Mouse (Mus musculus) embryonic fibroblast, embryonic 13.5 days (primary cell): ENCODE data around the gene Chst10.

Experiments used
- CTCF ChIP-seq: IDR thresholded peaks from 2 replicates; pipeline ENCODE4 v1.5.1; 2011; ENCODE audit warnings: mild to moderate bottlenecking, control low read depth, low read length, moderate library complexity, borderline replicate concordance; ENCODE audit not compliant: insufficient read depth
- POLR2A ChIP-seq: IDR thresholded peaks from 2 replicates; pipeline ENCODE4 v1.6.1; 2011; ENCODE audit warnings: low read depth, mild to moderate bottlenecking, control low read depth, low read length, moderate library complexity

GRCm38 (mm10) chr1:38836477-38836872 is 61.5 kb downstream of the Chst10 start, which contains the start of gene Lonrf2:
- TF ChIP-seq CTCF (no peak), POLR2A (no peak)
